Mouse (Mus musculus) ovary, adult 18-20 months (tissue): Measurements from ENCODE around the gene Lrp5.
"Not testable (repeated sequence)": the region's sequence is repeated elsewhere in the genome, so short reads cannot be mapped to it uniquely, and the experiment has no call there.

Experiments used
- DNase-seq: peaks from one replicate; pipeline ENCODE4 v3.0.0; 2022; ENCODE audit warnings: low spot score, mixed read lengths

The Lrp5 gene

GRCm38 (mm10) chr19:3612534-3613273, 73.7 kb downstream of the Lrp5 start:
- DNase-seq, result no peak

- DNase-seq, result no peak
Measured at GRCm38 (mm10) chr19:3611730-3612129, 74.6 kb downstream of the Lrp5 start.

- peak; percentile 68 for DNase-seq
Measured at GRCm38 (mm10) chr19:3610886-3611285, 75.5 kb downstream of the Lrp5 start.

- no peak for DNase-seq
Measured at GRCm38 (mm10) chr19:3609826-3610225, 76.5 kb downstream of the Lrp5 start.

GRCm38 (mm10) chr19:3594316-3594715, 92.0 kb downstream of the Lrp5 start:
- DNase-seq, result no peak

- no peak for DNase-seq
Measured at GRCm38 (mm10) chr19:3593379-3594055, 92.8 kb downstream of the Lrp5 start.

GRCm38 (mm10) chr19:3589968-3590367, 96.4 kb downstream of the Lrp5 start:
- DNase-seq, result no peak

GRCm38 (mm10) chr19:3589547-3589946, 96.8 kb downstream of the Lrp5 start:
- DNase-seq, result no peak

GRCm38 (mm10) chr19:3587729-3588128, 98.6 kb downstream of the Lrp5 start:
- DNase-seq, result not testable (repeated sequence)

- no peak for DNase-seq
Measured at GRCm38 (mm10) chr19:3586540-3586939, 99.8 kb downstream of the Lrp5 start.

GRCm38 (mm10) chr19:3586026-3586425, 100.3 kb downstream of the Lrp5 start:
- no peak for DNase-seq

- no peak for DNase-seq
Measured at GRCm38 (mm10) chr19:3581326-3581725, 105.0 kb downstream of the Lrp5 start.

GRCm38 (mm10) chr19:3577911-3578290, 108.5 kb downstream of the Lrp5 start:
- DNase-seq, result no peak

- DNase-seq, result no peak
Measured at GRCm38 (mm10) chr19:3577265-3577910, 109.0 kb downstream of the Lrp5 start.

GRCm38 (mm10) chr19:3576451-3577264, 109.7 kb downstream of the Lrp5 start:
- no peak for DNase-seq

- peak; percentile 98 for DNase-seq
Measured at GRCm38 (mm10) chr19:3575632-3576384, 110.6 kb downstream of the Lrp5 start, which contains the start of gene Ppp6r3. Ppp6r3 (minus strand) TSS chr19:3575749.

- DNase-seq, result no peak
Measured at GRCm38 (mm10) chr19:3575276-3575631, 111.1 kb downstream of the Lrp5 start.

- no peak for DNase-seq
Measured at GRCm38 (mm10) chr19:3574593-3575094, 111.7 kb downstream of the Lrp5 start.

GRCm38 (mm10) chr19:3564309-3564708, 122.1 kb downstream of the Lrp5 start:
- DNase-seq, result no peak

GRCm38 (mm10) chr19:3562752-3563151, 123.6 kb downstream of the Lrp5 start:
- DNase-seq, result no peak

- no peak for DNase-seq
Measured at GRCm38 (mm10) chr19:3562298-3562697, 124.1 kb downstream of the Lrp5 start.
